ENCODE assay signal across 8 mouse cellular contexts in genomic region chr9:109932756-109933375, GRCm38 (mm10). TPM values are rescaled to one million over a fixed set of nuclear protein-coding genes. Genes with fewer than 3 reads are reported as not detected.
A peak's percentile ranks its signal among the peaks of the same experiment; 100 is the strongest.
DNase-seq lines count a peak whose midpoint lies in the region; ATAC-seq and TF ChIP-seq lines count a peak whose summit lies in the region.

No protein-coding gene starts in this region.

- peak; percentile 48 for DNase-seq in 416B (ENCODE audit: low read depth)
- DNase-seq in adrenal gland, adult 2 months, result peak; percentile 56
- DNase-seq in kidney, postnatal 14 days, result peak; percentile 56
- DNase-seq in liver, embryonic 14.5 days (ENCODE audit: low read depth in 3 of 3, low spot score in 3 of 3), result no peak
- peak; percentile 25 for DNase-seq in urinary bladder, adult 2 months (ENCODE audit: low spot score)

- H3K4me1 ChIP-seq in embryonic fibroblast, embryonic 13.5 days (ENCODE audit: control insufficient read depth, insufficient read depth, low read length), result peaks cover 2% of the 10 kb centered on the region
- H3K4me1 ChIP-seq in heart, embryonic 12.5 days (replicated peaks), result peaks cover 19% of the 10 kb centered on the region
- H3K4me1 ChIP-seq in liver, embryonic 14.5 days (replicated peaks; ENCODE audit: control insufficient read depth in 2 of 2, insufficient read depth in 2 of 2, low read length in 1 of 2), result peaks cover 0 to 2% of the 10 kb centered on the region in 2 experiments; a peak in 2 of 4 replicates
- peaks cover 16% of the 10 kb centered on the region for H3K4me1 ChIP-seq in neural tube, embryonic 15.5 days

- peak overlapping the region; percentile 94 for H3K4me3 ChIP-seq in embryonic fibroblast, embryonic 13.5 days (ENCODE audit: insufficient read depth, low read length)
- H3K4me3 ChIP-seq in heart, embryonic 12.5 days, result peak overlapping the region; percentile 87
- H3K4me3 ChIP-seq in liver, embryonic 14.5 days (ENCODE audit: insufficient read depth in 1 of 2, low read depth in 2 of 2, low read length in 2 of 2), result peak overlapping the region; percentile 59
- peak overlapping the region; percentile 84 for H3K4me3 ChIP-seq in neural tube, embryonic 15.5 days (replicated peaks)

- 0% methylated on average over 12 of the region's 12 CpGs for WGBS in heart, embryonic 12.5 days
- 5% methylated on average over 12 of the region's 12 CpGs for WGBS in liver, embryonic 14.5 days (ENCODE audit: insufficient replicate concordance)
- under 1% methylated on average over 12 of the region's 12 CpGs for WGBS in neural tube, embryonic 15.5 days

- TF ChIP-seq EP300 in liver, embryonic 14.5 days (IDR thresholded peaks at IDR 0.05; ENCODE audit: low read depth), result no peak

- TF ChIP-seq POLR2A in embryonic fibroblast, embryonic 13.5 days (IDR thresholded peaks at IDR 0.05; ENCODE audit: low read depth, low read length), result peak; percentile 75

- H3K9ac ChIP-seq in heart, embryonic 12.5 days, result peak overlapping the region; percentile 92
- peak overlapping the region; percentile 10; the same call in 1 of the 2 replicates for H3K9ac ChIP-seq in liver, embryonic 14.5 days (replicated peaks)
- H3K9ac ChIP-seq in neural tube, embryonic 15.5 days (replicated peaks), result peak overlapping the region; percentile 89

- peak overlapping the region; percentile 86 for H3K27ac ChIP-seq in embryonic fibroblast, embryonic 13.5 days (ENCODE audit: insufficient read depth, low read length)
- peak overlapping the region; percentile 96 for H3K27ac ChIP-seq in heart, embryonic 12.5 days (ENCODE audit: poor library complexity, severe bottlenecking)
- H3K27ac ChIP-seq in liver, embryonic 14.5 days, result no peak overlapping the region
- H3K27ac ChIP-seq in neural tube, embryonic 15.5 days (replicated peaks), result peak overlapping the region; percentile 94

- no peaks in the 10 kb centered on the region for H3K36me3 ChIP-seq in heart, embryonic 12.5 days
- H3K36me3 ChIP-seq in liver, embryonic 14.5 days (replicated peaks; ENCODE audit: control insufficient read depth, insufficient read depth, low read depth), result no peaks in the 10 kb centered on the region
- no peaks in the 10 kb centered on the region for H3K36me3 ChIP-seq in neural tube, embryonic 15.5 days

- no peaks in the 10 kb centered on the region for H3K9me3 ChIP-seq in heart, embryonic 12.5 days (replicated peaks)
- H3K9me3 ChIP-seq in liver, embryonic 14.5 days (ENCODE audit: control insufficient read depth, low read length), result no peaks in the 10 kb centered on the region
- H3K9me3 ChIP-seq in neural tube, embryonic 15.5 days (replicated peaks), result no peaks in the 10 kb centered on the region

- H3K4me2 ChIP-seq in heart, embryonic 12.5 days, result peak overlapping the region; percentile 74
- H3K4me2 ChIP-seq in liver, embryonic 14.5 days (ENCODE audit: low read depth), result peak overlapping the region; percentile 86
- peak overlapping the region; percentile 82 for H3K4me2 ChIP-seq in neural tube, embryonic 15.5 days

- no peak for TF ChIP-seq CTCF in embryonic fibroblast, embryonic 13.5 days (IDR thresholded peaks at IDR 0.05; ENCODE audit: borderline replicate concordance, insufficient read depth, low read length)
- TF ChIP-seq CTCF in liver, embryonic 14.5 days (IDR thresholded peaks at IDR 0.05; ENCODE audit: low read depth), result 0 out of 2 replicates have a peak, but pooled peaks have one; percentile 10

- ATAC-seq in heart, embryonic 12.5 days (ENCODE audit: insufficient number of reproducible peaks, low FRiP score), result no peak
- no peak for ATAC-seq in liver, embryonic 14.5 days (ENCODE audit: insufficient read depth)
- ATAC-seq in neural tube, embryonic 15.5 days (ENCODE audit: low FRiP score), result no peak

- no peaks in the 10 kb centered on the region for H3K27me3 ChIP-seq in heart, embryonic 12.5 days (replicated peaks)
- H3K27me3 ChIP-seq in liver, embryonic 14.5 days (ENCODE audit: control insufficient read depth, insufficient read depth, low read length), result peaks cover 12% of the 10 kb centered on the region
- no peaks in the 10 kb centered on the region for H3K27me3 ChIP-seq in neural tube, embryonic 15.5 days (replicated peaks)

RNA-seq across cellular contexts. Expression of gene Map4, which starts 1.6 kb away (rescaled TPM):
- 10 to 100 TPM; 81.6 to 82.5 TPM for total RNA-seq in adrenal gland, adult 2 months (2021)
- polyA plus RNA-seq in adrenal gland, adult 2 months (2012; rRNA removed), result 219 and 223 TPM in 2 replicates
- 220 and 222 TPM in 2 replicates for polyA plus RNA-seq in embryonic fibroblast, embryonic 13.5 days (2011; ENCODE audit: insufficient read length, low read depth, missing spikeins)
- 118 and 122 TPM in 2 replicates for polyA plus RNA-seq in heart, embryonic 12.5 days (2016; fragmentation: Nextera tagmentation; extraction: Ambion mirVana)
- polyA plus RNA-seq in liver, embryonic 14.5 days (2012; rRNA removed), result 13.5 and 16.0 TPM in 2 replicates
- 6.6 and 7.7 TPM in 2 replicates for polyA plus RNA-seq in liver, embryonic 14.5 days (2014; fragmentation: Nextera tagmentation; extraction: Ambion mirVana)
- polyA plus RNA-seq in neural tube, embryonic 15.5 days (2015; fragmentation: Nextera tagmentation; extraction: Ambion mirVana), result 169 and 180 TPM in 2 replicates
- polyA plus RNA-seq in urinary bladder, adult 2 months (2012; rRNA removed), result 84.3 and 129 TPM in 2 replicates

RNA-seq across cellular contexts. Expression of gene Cdc25a, which starts 57.5 kb away (rescaled TPM):
- total RNA-seq in adrenal gland, adult 2 months (2021), result 10 to 100 TPM; 11.4 to 13.3 TPM
- 4.3 TPM in 2 replicates for polyA plus RNA-seq in adrenal gland, adult 2 months (2012; rRNA removed)
- polyA plus RNA-seq in embryonic fibroblast, embryonic 13.5 days (2011; ENCODE audit: insufficient read length, low read depth, missing spikeins), result 19.6 and 21.9 TPM in 2 replicates
- 27.6 and 28.6 TPM in 2 replicates for polyA plus RNA-seq in heart, embryonic 12.5 days (2016; fragmentation: Nextera tagmentation; extraction: Ambion mirVana)
- 7.6 and 10.8 TPM in 2 replicates for polyA plus RNA-seq in liver, embryonic 14.5 days (2012; rRNA removed)
- 11.9 and 14.9 TPM in 2 replicates for polyA plus RNA-seq in liver, embryonic 14.5 days (2014; fragmentation: Nextera tagmentation; extraction: Ambion mirVana)
- 10.4 and 15.2 TPM in 2 replicates for polyA plus RNA-seq in neural tube, embryonic 15.5 days (2015; fragmentation: Nextera tagmentation; extraction: Ambion mirVana)
- polyA plus RNA-seq in urinary bladder, adult 2 months (2012; rRNA removed), result 12.6 and 13.1 TPM in 2 replicates

Comparison
In these comparisons a context has a peak if more than half of its experiments do, and no peak if none do; other contexts are left out.
1. DNase-seq: peak in 416B (single experiment), adrenal gland, adult 2 months (single experiment), kidney, postnatal 14 days (single experiment) and urinary bladder, adult 2 months (single experiment); none in liver, embryonic 14.5 days (0 of 3).
2. H3K9ac ChIP-seq: peak in every context shown above with its lines; median percentile 92 in heart, embryonic 12.5 days; 89 in neural tube, embryonic 15.5 days; 10 in liver, embryonic 14.5 days.
3. Peak in every context shown above with its lines, with median percentiles within 50 percentile points of each other: H3K4me3 ChIP-seq and H3K4me2 ChIP-seq.